Mouse (Mus musculus): ENCODE data around the gene Atrnl1. TPM values are rescaled to one million over a fixed set of nuclear protein-coding genes. Genes with fewer than 3 reads are reported as not detected.

Gene Atrnl1
- polyA plus RNA-seq, 1 experiment = 9.0 TPM

DNA sequence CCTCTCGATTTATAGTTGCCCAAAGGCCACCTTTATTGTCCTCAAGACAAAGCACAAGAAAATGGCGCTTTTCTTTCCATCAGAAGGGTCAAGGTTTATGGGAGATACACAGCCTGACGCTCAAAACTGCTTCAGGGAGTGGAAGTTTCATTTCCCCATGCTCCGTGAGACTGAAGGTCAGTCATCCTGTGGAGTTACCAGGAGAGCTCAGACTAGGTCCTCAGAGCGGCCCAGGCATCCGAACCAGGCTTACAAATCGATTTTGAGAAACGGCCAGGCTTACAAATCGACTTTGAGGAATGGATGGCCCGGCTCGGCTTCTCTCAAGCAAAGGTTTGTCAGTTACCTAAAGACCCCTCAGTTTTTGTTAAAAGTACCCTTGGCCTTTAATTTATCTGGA lies 508.0 kb downstream of the Atrnl1 start:
- TF ChIP-seq POLR2A (IDR thresholded peaks at IDR 0.05; ENCODE audit: low read depth, low read length) = no peak
- TF ChIP-seq CTCF (IDR thresholded peaks at IDR 0.05; ENCODE audit: extremely low read depth, insufficient read length, insufficient replicate concordance, low read depth, low read length) = no peak
- H3K27ac ChIP-seq (ENCODE audit: insufficient read depth, low read depth, low read length) = no peak overlapping the region

DNA sequence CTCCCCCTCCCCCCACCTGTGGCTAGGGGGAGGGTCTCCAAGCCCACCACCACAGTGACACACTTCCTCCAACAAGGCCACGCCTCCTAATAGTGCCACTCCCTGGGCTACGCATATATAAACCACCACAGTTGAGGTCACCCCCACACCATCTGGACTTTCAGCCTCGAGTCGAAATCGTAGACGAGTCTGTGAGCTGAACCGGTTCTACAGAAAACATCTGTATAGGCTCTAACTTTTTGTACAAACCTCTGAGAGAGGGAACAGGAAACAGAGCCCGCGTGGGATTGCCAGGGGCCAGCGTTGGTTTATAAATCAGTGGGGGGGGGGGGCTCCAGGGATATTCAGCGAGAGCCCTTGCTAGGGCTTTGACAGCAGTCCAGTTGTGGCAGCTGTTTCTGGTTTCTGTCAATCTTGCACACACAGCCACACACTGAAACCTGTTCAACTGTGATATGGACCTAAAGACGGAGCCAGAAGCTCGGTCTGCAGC lies 508.9 kb downstream of the Atrnl1 start:
- TF ChIP-seq CTCF (IDR thresholded peaks at IDR 0.05; ENCODE audit: extremely low read depth, insufficient read length, insufficient replicate concordance, low read depth, low read length) = no peak
- TF ChIP-seq POLR2A (IDR thresholded peaks at IDR 0.05; ENCODE audit: low read depth, low read length) = no peak
- Histone ChIP-seq H3K27ac (ENCODE audit: insufficient read depth, low read depth, low read length) (no peak overlapping the region), H3K4me3 (ENCODE audit: low read depth, low read length) (no peak overlapping the region), H3K27me3 (ENCODE audit: control insufficient read depth, insufficient read depth, low read length) (no peaks in the 10 kb centered on the region), H3K36me3 (ENCODE audit: control insufficient read depth, insufficient read depth, low read length) (no peaks in the 10 kb centered on the region), H3K4me1 (ENCODE audit: control insufficient read depth, insufficient read depth, insufficient read length, low read length) (no peaks in the 10 kb centered on the region)
- 61% methylated on average over 13 of the region's 13 CpGs for WGBS

More for the DNA sequence above, 508.0 kb downstream of the Atrnl1 start:
- H3K36me3 ChIP-seq (ENCODE audit: control insufficient read depth, insufficient read depth, low read length) = no peaks in the 10 kb centered on the region
- H3K27me3 ChIP-seq (ENCODE audit: control insufficient read depth, insufficient read depth, low read length) = no peaks in the 10 kb centered on the region
- no peaks in the 10 kb centered on the region for H3K4me1 ChIP-seq (ENCODE audit: control insufficient read depth, insufficient read depth, insufficient read length, low read length)
- no peak overlapping the region for H3K4me3 ChIP-seq (ENCODE audit: low read depth, low read length)
- 90% methylated on average over 11 of the region's 11 CpGs for WGBS

DNA sequence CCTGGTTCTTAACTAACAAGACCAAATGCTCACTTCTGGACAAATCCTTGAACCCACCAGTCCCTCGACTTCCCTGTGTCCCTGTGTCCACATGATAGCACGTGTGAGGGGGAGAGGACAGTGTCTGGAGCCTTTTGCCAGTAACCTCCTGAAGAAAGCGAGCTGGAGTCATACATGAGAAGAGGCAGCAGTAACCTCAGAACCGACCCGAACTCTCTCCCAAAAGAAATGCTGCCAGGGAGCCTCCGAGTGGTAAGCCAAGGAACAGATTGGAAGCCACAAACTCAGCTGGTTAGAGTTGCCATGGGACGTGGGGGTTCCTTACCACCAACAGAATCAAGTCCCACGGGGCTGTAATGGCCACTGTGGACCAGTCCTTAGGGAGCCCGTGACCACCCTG lies 509.8 kb downstream of the Atrnl1 start:
- H3K27ac ChIP-seq (ENCODE audit: insufficient read depth, low read depth, low read length) = no peak overlapping the region
- H3K27me3 ChIP-seq (ENCODE audit: control insufficient read depth, insufficient read depth, low read length) = no peaks in the 10 kb centered on the region
- no peak overlapping the region for H3K4me3 ChIP-seq (ENCODE audit: low read depth, low read length)
- no peaks in the 10 kb centered on the region for H3K4me1 ChIP-seq (ENCODE audit: control insufficient read depth, insufficient read depth, insufficient read length, low read length)
- TF ChIP-seq CTCF (IDR thresholded peaks at IDR 0.05; ENCODE audit: extremely low read depth, insufficient read length, insufficient replicate concordance, low read depth, low read length) = no peak
- 91% methylated on average over 9 of the region's 9 CpGs for WGBS
- H3K36me3 ChIP-seq (ENCODE audit: control insufficient read depth, insufficient read depth, low read length) = no peaks in the 10 kb centered on the region

DNA sequence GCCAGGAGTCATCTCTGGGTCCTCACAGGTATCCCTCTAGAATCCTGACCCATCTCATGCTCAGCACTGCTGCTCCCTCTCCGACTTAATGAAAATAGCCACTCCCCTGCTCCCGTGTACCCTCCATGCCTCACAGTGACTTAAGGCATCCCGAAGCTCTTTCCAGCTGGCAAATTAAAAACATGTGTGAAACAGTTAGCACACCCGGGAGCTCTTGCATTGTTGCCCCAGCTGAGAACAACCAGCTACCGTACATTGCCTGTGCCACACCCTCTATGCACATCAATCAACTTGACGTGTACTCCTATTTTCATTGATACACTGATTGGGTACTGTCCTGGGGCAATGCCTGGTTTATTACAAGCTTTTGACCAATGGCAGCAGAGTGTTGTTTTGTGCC lies 510.8 kb downstream of the Atrnl1 start:
- TF ChIP-seq POLR2A (IDR thresholded peaks at IDR 0.05; ENCODE audit: low read depth, low read length) (no peak), CTCF (IDR thresholded peaks at IDR 0.05; ENCODE audit: extremely low read depth, insufficient read length, insufficient replicate concordance, low read depth, low read length) (no peak)
- WGBS = 69% methylated on average over 6 of the region's 6 CpGs
- Histone ChIP-seq H3K4me3 (ENCODE audit: low read depth, low read length) (no peak overlapping the region), H3K36me3 (ENCODE audit: control insufficient read depth, insufficient read depth, low read length) (no peaks in the 10 kb centered on the region), H3K4me1 (ENCODE audit: control insufficient read depth, insufficient read depth, insufficient read length, low read length) (no peaks in the 10 kb centered on the region), H3K27me3 (ENCODE audit: control insufficient read depth, insufficient read depth, low read length) (no peaks in the 10 kb centered on the region), H3K27ac (ENCODE audit: insufficient read depth, low read depth, low read length) (no peak overlapping the region)

DNA sequence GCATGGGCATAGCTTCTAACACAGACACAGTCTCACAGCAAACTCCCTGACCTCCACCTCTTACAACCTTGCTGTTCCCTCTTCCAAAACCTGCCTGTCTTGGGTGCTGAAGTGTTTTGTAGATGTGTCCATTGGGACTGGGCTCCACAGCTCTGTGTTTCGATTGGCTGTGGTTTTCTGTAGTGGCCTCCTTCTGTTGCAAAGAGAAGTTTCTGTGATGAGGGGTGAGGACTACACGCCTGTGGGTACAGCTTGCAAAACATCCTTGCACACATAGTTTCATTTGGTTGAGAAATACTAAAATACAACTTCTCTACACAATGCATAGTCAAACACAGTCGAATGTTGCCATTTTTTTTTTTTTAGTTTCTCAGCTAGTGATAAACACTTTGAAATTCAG lies 512.8 kb downstream of the Atrnl1 start:
- Histone ChIP-seq H3K4me1 (ENCODE audit: control insufficient read depth, insufficient read depth, insufficient read length, low read length) (no peaks in the 10 kb centered on the region), H3K27ac (ENCODE audit: insufficient read depth, low read depth, low read length) (no peak overlapping the region), H3K4me3 (ENCODE audit: low read depth, low read length) (no peak overlapping the region), H3K27me3 (ENCODE audit: control insufficient read depth, insufficient read depth, low read length) (no peaks in the 10 kb centered on the region), H3K36me3 (ENCODE audit: control insufficient read depth, insufficient read depth, low read length) (no peaks in the 10 kb centered on the region)
- 91% methylated on average over 3 of the region's 3 CpGs for WGBS
- no peak for TF ChIP-seq POLR2A (IDR thresholded peaks at IDR 0.05; ENCODE audit: low read depth, low read length)
- no peak for TF ChIP-seq CTCF (IDR thresholded peaks at IDR 0.05; ENCODE audit: extremely low read depth, insufficient read length, insufficient replicate concordance, low read depth, low read length)

DNA sequence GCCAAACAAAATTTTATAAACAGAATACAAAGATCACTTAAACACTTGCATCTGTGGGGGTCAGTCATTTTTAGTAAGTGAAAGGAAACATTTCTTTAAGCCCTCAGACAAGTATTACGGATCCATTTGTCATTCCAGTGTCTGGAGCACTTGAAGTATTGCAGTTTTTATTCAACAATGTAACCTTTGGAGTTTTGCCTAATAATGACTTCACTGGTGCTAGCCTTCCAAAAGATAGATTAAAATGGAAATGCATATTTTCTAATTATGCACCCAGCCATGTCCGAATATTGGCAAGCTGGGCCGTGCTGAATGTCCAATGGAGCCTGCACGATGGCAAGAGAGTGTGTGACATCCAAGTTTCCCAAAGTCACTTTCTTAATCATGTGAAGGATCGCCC lies 513.7 kb downstream of the Atrnl1 start:
- Histone ChIP-seq H3K27ac (ENCODE audit: insufficient read depth, low read depth, low read length) (no peak overlapping the region), H3K4me1 (ENCODE audit: control insufficient read depth, insufficient read depth, insufficient read length, low read length) (no peaks in the 10 kb centered on the region), H3K27me3 (ENCODE audit: control insufficient read depth, insufficient read depth, low read length) (no peaks in the 10 kb centered on the region), H3K4me3 (ENCODE audit: low read depth, low read length) (no peak overlapping the region), H3K36me3 (ENCODE audit: control insufficient read depth, insufficient read depth, low read length) (no peaks in the 10 kb centered on the region)
- 87% methylated on average over 5 of the region's 5 CpGs for WGBS
- no peak for TF ChIP-seq CTCF (IDR thresholded peaks at IDR 0.05; ENCODE audit: extremely low read depth, insufficient read length, insufficient replicate concordance, low read depth, low read length)

DNA sequence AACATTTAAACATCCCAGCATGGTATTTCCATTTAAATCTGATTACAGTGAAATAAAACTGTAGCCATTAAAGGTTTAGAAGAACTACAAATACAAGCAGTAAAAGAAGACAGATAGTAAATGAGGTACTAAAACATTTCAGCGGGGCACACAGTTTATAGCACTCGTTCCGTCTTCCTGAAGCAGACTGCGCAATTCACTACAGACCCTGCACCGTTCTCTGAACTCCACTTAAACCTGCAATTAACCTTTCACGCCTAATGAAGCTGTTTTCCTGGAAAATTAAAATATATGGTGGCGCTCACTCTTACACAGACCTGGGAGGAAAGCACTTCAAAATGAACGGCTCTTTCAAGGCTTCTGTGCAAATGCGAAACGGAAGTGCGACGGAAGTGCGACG lies 514.2 kb downstream of the Atrnl1 start:
- Histone ChIP-seq H3K4me1 (ENCODE audit: control insufficient read depth, insufficient read depth, insufficient read length, low read length) (no peaks in the 10 kb centered on the region), H3K4me3 (ENCODE audit: low read depth, low read length) (no peak overlapping the region), H3K27ac (ENCODE audit: insufficient read depth, low read depth, low read length) (no peak overlapping the region), H3K36me3 (ENCODE audit: control insufficient read depth, insufficient read depth, low read length) (no peaks in the 10 kb centered on the region), H3K27me3 (ENCODE audit: control insufficient read depth, insufficient read depth, low read length) (no peaks in the 10 kb centered on the region)
- WGBS = 92% methylated on average over 14 of the region's 14 CpGs
- TF ChIP-seq CTCF (IDR thresholded peaks at IDR 0.05; ENCODE audit: extremely low read depth, insufficient read length, insufficient replicate concordance, low read depth, low read length) (no peak), POLR2A (IDR thresholded peaks at IDR 0.05; ENCODE audit: low read depth, low read length) (no peak)

DNA sequence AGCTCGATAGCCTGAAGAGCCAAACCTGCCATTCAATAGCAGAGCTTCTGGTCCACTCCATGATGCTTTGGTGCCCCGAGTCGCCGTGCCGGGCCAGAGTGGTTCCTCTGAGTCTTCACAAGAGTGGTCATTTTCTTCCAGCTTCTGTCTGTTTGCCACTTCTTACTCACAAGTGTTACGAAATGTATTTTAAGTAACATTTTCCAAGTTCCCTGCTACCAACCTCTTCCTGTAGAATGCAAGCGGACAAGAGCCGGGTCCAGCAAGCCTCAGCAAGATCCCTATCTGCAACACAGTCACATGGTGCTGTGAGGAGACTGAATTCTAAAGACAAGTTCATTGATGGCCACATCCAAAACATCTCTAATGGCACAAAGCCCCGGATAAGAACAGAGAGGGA lies 521.1 kb downstream of the Atrnl1 start:
- Histone ChIP-seq H3K4me1 (ENCODE audit: control insufficient read depth, insufficient read depth, insufficient read length, low read length) (no peaks in the 10 kb centered on the region), H3K4me3 (ENCODE audit: low read depth, low read length) (no peak overlapping the region), H3K36me3 (ENCODE audit: control insufficient read depth, insufficient read depth, low read length) (peaks cover 7% of the 10 kb centered on the region), H3K27me3 (ENCODE audit: control insufficient read depth, insufficient read depth, low read length) (no peaks in the 10 kb centered on the region), H3K27ac (ENCODE audit: insufficient read depth, low read depth, low read length) (no peak overlapping the region)
- WGBS = 89% methylated on average over 9 of the region's 9 CpGs
- TF ChIP-seq CTCF (IDR thresholded peaks at IDR 0.05; ENCODE audit: extremely low read depth, insufficient read length, insufficient replicate concordance, low read depth, low read length) (no peak), POLR2A (IDR thresholded peaks at IDR 0.05; ENCODE audit: low read depth, low read length) (no peak)

All from small intestine, adult 2 months (tissue).